In the genomic region with DNA sequence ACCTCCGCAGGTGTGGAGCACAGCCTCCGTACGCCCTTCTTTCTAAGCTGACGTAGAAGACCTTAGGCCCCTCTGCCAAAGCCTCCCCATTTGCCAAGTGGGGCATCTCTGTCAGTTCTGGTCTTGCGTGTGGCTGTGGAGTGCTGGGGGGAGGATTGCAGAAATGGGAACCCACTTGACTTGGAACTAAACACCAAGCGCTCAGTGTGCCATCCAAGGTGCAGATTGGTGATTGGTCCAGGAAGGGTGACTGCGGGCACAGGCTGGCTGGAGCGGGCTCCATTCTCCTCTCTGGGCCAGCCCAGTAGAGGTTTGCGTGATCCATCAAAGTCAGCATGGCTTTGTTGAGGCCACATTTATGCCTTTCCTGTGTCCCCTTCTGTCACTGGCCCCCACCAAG, we compare ENCODE assay signal across 14 mouse cellular contexts. TPM values are rescaled to one million over a fixed set of nuclear protein-coding genes. Genes with fewer than 3 reads are reported as not detected.
DNase-seq lines count a peak whose midpoint lies in the region; ATAC-seq and TF ChIP-seq lines count a peak whose summit lies in the region.
"Had no signal": no experiment of that assay in that cellular context is flagged by ENCODE, and none has a peak within 500 bp of the region (broad histone marks: within the 10 kb centered on the region; RNA-seq: fewer than 3 reads in every experiment).

No protein-coding gene starts in this region.

- 95% methylated on average over 9 of the region's 9 CpGs for WGBS in embryonic facial prominence, embryonic 15.5 days
- 93% methylated on average over 9 of the region's 9 CpGs for WGBS in embryonic facial prominence, embryonic 10.5 days
- WGBS in heart, postnatal 0 days: 90% methylated on average over 9 of the region's 9 CpGs
- 93% methylated on average over 9 of the region's 9 CpGs for WGBS in kidney, embryonic 16.5 days

- TF ChIP-seq EP300 in heart, postnatal 0 days (IDR thresholded peaks at IDR 0.05; ENCODE audit: low read depth): no peak

- H3K4me1 ChIP-seq in embryonic facial prominence, embryonic 15.5 days: no peaks in the 10 kb centered on the region
- H3K4me1 ChIP-seq in embryonic facial prominence, embryonic 10.5 days: 0 out of 2 replicates have a peak, but pooled peaks cover 4% of the 10 kb centered on the region
- H3K4me1 ChIP-seq in heart, postnatal 0 days (ENCODE audit: control insufficient read depth, insufficient read depth): no peaks in the 10 kb centered on the region
- H3K4me1 ChIP-seq in kidney, embryonic 16.5 days (ENCODE audit: insufficient read depth, low read length): no peaks in the 10 kb centered on the region
- H3K4me1 ChIP-seq: forebrain, embryonic 13.5 days; limb, embryonic 15.5 days; liver, embryonic 13.5 days had no signal

- no peak overlapping the region for H3K4me2 ChIP-seq in embryonic facial prominence, embryonic 15.5 days (replicated peaks)
- H3K4me2 ChIP-seq in heart, postnatal 0 days (ENCODE audit: low read depth, low read length): no peak overlapping the region
- H3K4me2 ChIP-seq in kidney, embryonic 16.5 days (replicated peaks; ENCODE audit: low read depth, low read length): no peak overlapping the region
- H3K4me2 ChIP-seq: forebrain, embryonic 13.5 days; heart, embryonic 11.5 days; limb, embryonic 15.5 days; liver, embryonic 13.5 days; midbrain, embryonic 13.5 days had no signal

- DNase-seq in embryonic facial prominence, embryonic 10.5 days (ENCODE audit: low spot score): no peak
- no peak for DNase-seq in heart, postnatal 0 days (ENCODE audit: low spot score)
- DNase-seq in heart, adult 8-10 months (ENCODE audit: low spot score): no peak
- no peak for DNase-seq in kidney, adult 9 months
- no peak for DNase-seq in ovary, adult 18-20 months (ENCODE audit: low spot score)

- no peaks in the 10 kb centered on the region; the same call in 1 of the 2 replicates for H3K27me3 ChIP-seq in embryonic facial prominence, embryonic 15.5 days
- H3K27me3 ChIP-seq in embryonic facial prominence, embryonic 10.5 days (replicated peaks; ENCODE audit: low read depth, poor library complexity, severe bottlenecking): peaks cover 21% of the 10 kb centered on the region
- H3K27me3 ChIP-seq in heart, postnatal 0 days (ENCODE audit: control insufficient read depth, insufficient read depth, low read length): no peaks in the 10 kb centered on the region
- H3K27me3 ChIP-seq in kidney, embryonic 16.5 days (ENCODE audit: insufficient read depth, low read length): no peaks in the 10 kb centered on the region
- H3K27me3 ChIP-seq: forebrain, embryonic 13.5 days; liver, embryonic 13.5 days; megakaryocyte, embryonic 14.5 days; midbrain, embryonic 13.5 days had no signal

- H3K9me3 ChIP-seq in embryonic facial prominence, embryonic 15.5 days (replicated peaks): no peaks in the 10 kb centered on the region
- H3K9me3 ChIP-seq in embryonic facial prominence, embryonic 10.5 days: no peaks in the 10 kb centered on the region
- no peaks in the 10 kb centered on the region for H3K9me3 ChIP-seq in heart, postnatal 0 days (replicated peaks; ENCODE audit: control insufficient read depth, low read length)
- no peaks in the 10 kb centered on the region for H3K9me3 ChIP-seq in kidney, embryonic 16.5 days (ENCODE audit: low read length)
- H3K9me3 ChIP-seq: forebrain, embryonic 13.5 days; limb, embryonic 15.5 days; liver, embryonic 13.5 days; megakaryocyte, embryonic 14.5 days; midbrain, embryonic 13.5 days had no signal

- H3K36me3 ChIP-seq in embryonic facial prominence, embryonic 15.5 days: peaks cover 56% of the 10 kb centered on the region
- peaks cover 53% of the 10 kb centered on the region for H3K36me3 ChIP-seq in embryonic facial prominence, embryonic 10.5 days (replicated peaks)
- H3K36me3 ChIP-seq in heart, postnatal 0 days (replicated peaks; ENCODE audit: control insufficient read depth, insufficient read depth, low read length): peaks cover 43% of the 10 kb centered on the region
- peaks cover 17% of the 10 kb centered on the region; the same call in 1 of the 2 replicates for H3K36me3 ChIP-seq in kidney, embryonic 16.5 days (ENCODE audit: insufficient read depth, low read length)

- no peak overlapping the region for H3K9ac ChIP-seq in embryonic facial prominence, embryonic 15.5 days
- H3K9ac ChIP-seq in heart, postnatal 0 days (replicated peaks; ENCODE audit: low read depth, low read length): no peak overlapping the region
- H3K9ac ChIP-seq in kidney, embryonic 16.5 days (replicated peaks; ENCODE audit: low read length): no peak overlapping the region
- H3K9ac ChIP-seq: forebrain, embryonic 13.5 days; limb, embryonic 15.5 days; liver, embryonic 13.5 days; midbrain, embryonic 13.5 days had no signal

- no peak overlapping the region for H3K27ac ChIP-seq in embryonic facial prominence, embryonic 15.5 days (replicated peaks)
- no peak overlapping the region for H3K27ac ChIP-seq in embryonic facial prominence, embryonic 10.5 days (replicated peaks)
- no peak overlapping the region for H3K27ac ChIP-seq in heart, postnatal 0 days (ENCODE audit: low read depth)
- H3K27ac ChIP-seq in kidney, embryonic 16.5 days (ENCODE audit: low read length): no peak overlapping the region
- H3K27ac ChIP-seq: forebrain, embryonic 13.5 days; kidney, postnatal 0 days; limb, embryonic 15.5 days; liver, embryonic 13.5 days; midbrain, embryonic 13.5 days had no signal

- no peak for TF ChIP-seq CTCF in heart, postnatal 0 days (IDR thresholded peaks at IDR 0.05; ENCODE audit: low read depth)

- no peak overlapping the region for H3K4me3 ChIP-seq in embryonic facial prominence, embryonic 15.5 days (replicated peaks)
- H3K4me3 ChIP-seq in embryonic facial prominence, embryonic 10.5 days: no peak overlapping the region
- no peak overlapping the region for H3K4me3 ChIP-seq in heart, postnatal 0 days (ENCODE audit: low read depth, low read length)
- no peak overlapping the region for H3K4me3 ChIP-seq in kidney, embryonic 16.5 days (ENCODE audit: low read length)
- H3K4me3 ChIP-seq: forebrain, embryonic 13.5 days; limb, embryonic 15.5 days; liver, embryonic 13.5 days; megakaryocyte, embryonic 14.5 days; midbrain, embryonic 13.5 days had no signal

- ATAC-seq in embryonic facial prominence, embryonic 15.5 days (ENCODE audit: insufficient number of reproducible peaks, low FRiP score, low TSS enrichment, low read depth): peak; percentile 21; the same call in 1 of the 2 replicates
- ATAC-seq in heart, postnatal 0 days (ENCODE audit: insufficient read depth, low read depth): 0 out of 2 replicates have a peak, but pooled peaks have one; percentile 6
- 0 out of 2 replicates have a peak, but pooled peaks have one; percentile 28 for ATAC-seq in kidney, embryonic 16.5 days (ENCODE audit: low FRiP score, low TSS enrichment)

RNA-seq across cellular contexts. Expression of a gene that starts 15.1 kb away (rescaled TPM):
- polyA plus RNA-seq in embryonic facial prominence, embryonic 15.5 days (2015; fragmentation: Nextera tagmentation; extraction: Ambion mirVana): 30.9 and 41.6 TPM in 2 replicates
- polyA plus RNA-seq in embryonic facial prominence, embryonic 10.5 days (2016; fragmentation: Nextera tagmentation; extraction: Ambion mirVana): 18.2 and 18.4 TPM in 2 replicates
- 7.7 and 8.0 TPM in 2 replicates for total RNA-seq in heart, postnatal 0 days (2014; rRNA removed; ENCODE audit: low replicate concordance)
- polyA plus RNA-seq in heart, postnatal 0 days (2015; fragmentation: Nextera tagmentation; extraction: Ambion mirVana): 21.1 and 21.6 TPM in 2 replicates
- 10 to 100 TPM; 25.0 to 34.9 (median 25.9) TPM for total RNA-seq in heart, adult 8-10 months (2022)
- polyA plus RNA-seq in kidney, embryonic 16.5 days (2015; fragmentation: Nextera tagmentation; extraction: Ambion mirVana): 28.0 and 29.7 TPM in 2 replicates

RNA-seq across cellular contexts. Expression of a gene that starts 15.5 kb away (rescaled TPM):
- 12.6 and 13.9 TPM in 2 replicates for polyA plus RNA-seq in embryonic facial prominence, embryonic 15.5 days (2015; fragmentation: Nextera tagmentation; extraction: Ambion mirVana)
- 10.1 and 10.3 TPM in 2 replicates for polyA plus RNA-seq in embryonic facial prominence, embryonic 10.5 days (2016; fragmentation: Nextera tagmentation; extraction: Ambion mirVana)
- total RNA-seq in heart, postnatal 0 days (2014; rRNA removed; ENCODE audit: low replicate concordance): 4.1 and 9.0 TPM in 2 replicates
- polyA plus RNA-seq in heart, postnatal 0 days (2015; fragmentation: Nextera tagmentation; extraction: Ambion mirVana): 6.0 and 6.4 TPM in 2 replicates
- 10 to 100 TPM in 1 of 4 experiments, 1 to 10 TPM in 3; 8.7 to 10.9 (median 9.1) TPM for total RNA-seq in heart, adult 8-10 months (2022)
- 11.7 and 13.8 TPM in 2 replicates for polyA plus RNA-seq in kidney, embryonic 16.5 days (2015; fragmentation: Nextera tagmentation; extraction: Ambion mirVana)

RNA-seq across cellular contexts. Expression of a gene that starts 39.6 kb away (rescaled TPM):
- polyA plus RNA-seq in embryonic facial prominence, embryonic 15.5 days (2015; fragmentation: Nextera tagmentation; extraction: Ambion mirVana): 45.2 and 51.8 TPM in 2 replicates
- 39.2 and 42.5 TPM in 2 replicates for polyA plus RNA-seq in embryonic facial prominence, embryonic 10.5 days (2016; fragmentation: Nextera tagmentation; extraction: Ambion mirVana)
- total RNA-seq in heart, postnatal 0 days (2014; rRNA removed; ENCODE audit: low replicate concordance): 11.3 and 13.6 TPM in 2 replicates
- polyA plus RNA-seq in heart, postnatal 0 days (2015; fragmentation: Nextera tagmentation; extraction: Ambion mirVana): 12.3 and 14.2 TPM in 2 replicates
- 1 to 10 TPM; 7.3 to 8.5 (median 8.5) TPM for total RNA-seq in heart, adult 8-10 months (2022)
- polyA plus RNA-seq in kidney, embryonic 16.5 days (2015; fragmentation: Nextera tagmentation; extraction: Ambion mirVana): 165 and 170 TPM in 2 replicates
